Mouse (Mus musculus) CD4-positive, CD25-positive, alpha-beta regulatory T cell, adult 4 months (primary cell): Measurements from ENCODE around the gene Klhl13. TPM values are rescaled to one million over a fixed set of nuclear protein-coding genes. Genes with fewer than 3 reads are reported as not detected.

Source experiments
- ATAC-seq: one replicate; pipeline ENCODE4 v1.8.0; 2017
- polyA plus RNA-seq, 2 experiments: library from polyadenylated mRNA; unstranded; fragments of 100-300 nt; shearing (Covaris generic); gene quantifications; one replicate each; pipeline ENCODE4 v1.2.1; 2017

Klhl13 gene
- not detected for polyA plus RNA-seq

- ATAC-seq, result no peak
These were observed at the start of gene Klhl13 for GRCm38 (mm10) chrX:23364514-23365381. Gene Klhl13, minus strand, starts transcription at chrX:23365082.

- no peak for ATAC-seq
These were observed 44.6 kb upstream of the Klhl13 start for GRCm38 (mm10) chrX:23409296-23410149.

DNA sequence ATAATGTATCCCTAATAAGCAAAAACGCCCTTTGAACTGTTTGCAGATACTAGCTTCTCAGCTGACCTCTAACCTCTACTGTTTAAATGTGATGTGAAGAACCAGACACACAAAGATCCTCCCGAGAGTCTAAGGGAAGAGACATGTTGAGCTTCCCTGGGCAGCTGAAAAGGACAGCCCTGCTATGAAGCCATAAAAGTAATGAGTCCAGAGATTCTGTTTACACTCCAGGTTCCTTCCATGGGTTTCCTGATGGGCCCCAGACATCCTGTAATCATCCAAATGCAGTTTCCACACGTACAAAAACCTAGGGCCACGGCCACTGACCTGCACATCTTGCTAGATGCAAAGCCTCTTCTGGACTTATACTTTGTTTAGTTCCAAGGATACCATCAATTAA is 23.8 kb upstream of the Klhl13 start:
- no peak for ATAC-seq

GRCm38 (mm10) chrX:23363441-23363840 is 1.4 kb downstream of the Klhl13 start:
- no peak for ATAC-seq

- no peak for ATAC-seq
These were observed 4.4 kb downstream of the Klhl13 start for GRCm38 (mm10) chrX:23360446-23360845.

- no peak for ATAC-seq
These were observed 14.8 kb downstream of the Klhl13 start for GRCm38 (mm10) chrX:23350083-23350482.

DNA sequence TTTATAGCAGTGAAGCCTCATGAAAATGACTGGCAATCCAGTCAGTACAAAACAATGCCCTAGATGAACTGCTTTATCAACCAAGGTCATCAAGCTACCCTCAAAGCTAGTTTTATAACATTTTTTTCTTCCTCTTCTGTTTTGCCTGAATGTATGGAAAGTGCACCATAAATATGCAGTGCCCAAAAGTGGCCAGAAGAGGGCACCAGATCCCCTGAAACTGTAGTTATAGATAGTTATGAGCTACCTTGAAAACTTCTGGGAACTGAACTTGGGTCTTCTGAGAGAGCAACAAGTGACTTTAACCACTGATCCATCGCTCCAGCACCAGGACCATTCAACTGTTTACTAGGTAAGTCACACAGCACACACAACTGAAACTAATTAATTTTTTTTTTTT is 36.8 kb downstream of the Klhl13 start:
- no peak for ATAC-seq

DNA sequence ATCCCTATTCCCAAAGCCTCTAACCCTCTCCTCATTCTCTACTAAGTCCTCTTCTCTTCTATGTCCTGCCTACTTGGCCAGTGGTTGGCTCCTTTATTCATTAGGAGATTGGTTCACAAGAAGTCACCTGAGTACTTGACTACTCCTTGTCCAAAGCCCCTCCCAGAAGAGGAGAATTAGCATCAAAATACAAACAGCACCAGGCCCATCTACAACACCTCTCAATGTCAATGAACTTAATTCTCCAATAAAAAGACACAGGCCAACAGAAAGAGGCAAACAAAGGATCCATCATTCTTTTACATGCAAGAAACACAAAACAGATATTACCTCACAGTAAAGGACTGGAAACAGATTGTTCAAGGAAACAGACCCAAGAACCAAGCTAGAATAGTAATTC is 46.0 kb downstream of the Klhl13 start:
- ATAC-seq, result no peak

DNA sequence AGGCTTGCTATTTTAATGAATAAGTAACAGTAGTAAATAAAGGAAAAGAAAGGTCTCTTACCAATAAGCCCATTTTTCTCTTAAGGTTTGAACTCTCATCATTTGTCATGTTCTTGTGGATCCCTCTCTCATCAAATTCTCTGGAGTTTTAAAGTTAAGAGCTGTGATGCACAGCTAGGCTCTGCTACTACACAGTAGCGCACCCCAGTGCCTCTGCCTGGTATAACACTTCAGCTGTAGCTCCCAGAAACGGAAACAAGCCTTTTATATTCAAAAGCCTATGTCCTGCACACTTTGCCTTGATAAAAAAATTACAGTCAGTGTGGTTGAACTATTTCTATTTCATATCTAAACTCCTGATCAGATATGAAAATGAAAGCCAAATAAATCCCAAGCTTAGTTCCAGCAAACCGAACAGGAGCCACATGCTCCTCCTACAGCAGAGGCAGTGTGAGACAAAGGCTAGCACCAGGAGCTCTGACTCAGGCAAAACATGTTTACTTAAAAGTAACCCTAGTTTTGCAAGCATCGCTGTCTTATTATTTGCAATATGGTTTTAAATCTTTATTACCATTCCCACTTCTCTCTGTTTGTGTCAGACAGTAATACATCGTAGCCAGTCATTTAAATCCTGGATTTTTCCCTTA is 68.8 kb downstream of the Klhl13 start:
- no peak for ATAC-seq

DNA sequence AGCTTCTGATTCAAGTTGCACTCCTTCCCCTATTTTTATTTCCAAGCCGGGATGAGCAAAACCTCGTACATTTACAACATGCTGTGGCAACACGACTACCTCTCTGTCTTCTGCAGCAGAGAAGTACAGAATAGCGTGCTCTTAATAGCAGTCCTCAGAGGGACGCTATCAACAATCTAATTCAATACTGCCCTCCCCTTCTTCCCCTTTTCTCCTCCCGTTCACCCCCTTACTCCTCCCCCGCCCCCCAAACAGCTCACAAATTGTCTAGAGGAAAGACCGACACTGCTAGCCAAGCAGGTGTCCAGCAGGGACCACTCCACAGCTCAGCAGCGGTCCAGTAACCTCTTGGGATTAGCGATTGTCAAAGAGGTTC is 79.5 kb downstream of the Klhl13 start:
- ATAC-seq, result no peak

GRCm38 (mm10) chrX:23284530-23285441 is 80.1 kb downstream of the Klhl13 start:
- ATAC-seq, result no peak

DNA sequence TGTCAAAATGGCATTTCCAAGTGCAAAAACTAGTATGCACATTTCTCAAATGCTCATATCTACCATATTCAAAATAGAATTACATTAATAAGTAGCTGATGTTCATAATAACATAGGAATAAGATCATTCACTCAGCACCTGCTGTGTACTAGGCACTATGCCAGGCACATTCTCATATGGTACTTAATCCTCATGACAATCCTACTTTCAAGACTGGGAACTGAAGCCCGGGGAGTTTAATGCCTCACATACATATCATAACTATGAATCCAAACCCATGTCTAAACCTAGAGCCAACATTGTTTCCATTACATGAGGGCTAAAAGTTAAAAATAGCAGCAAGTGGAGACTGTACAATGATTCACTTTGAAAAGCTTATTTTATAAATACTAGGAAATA is 97.3 kb downstream of the Klhl13 start:
- no peak for ATAC-seq

- ATAC-seq, result no peak
These were observed 116.1 kb downstream of the Klhl13 start for GRCm38 (mm10) chrX:23248752-23249151.
